ENCODE assay signal across 8 mouse cellular contexts in the genomic region with DNA sequence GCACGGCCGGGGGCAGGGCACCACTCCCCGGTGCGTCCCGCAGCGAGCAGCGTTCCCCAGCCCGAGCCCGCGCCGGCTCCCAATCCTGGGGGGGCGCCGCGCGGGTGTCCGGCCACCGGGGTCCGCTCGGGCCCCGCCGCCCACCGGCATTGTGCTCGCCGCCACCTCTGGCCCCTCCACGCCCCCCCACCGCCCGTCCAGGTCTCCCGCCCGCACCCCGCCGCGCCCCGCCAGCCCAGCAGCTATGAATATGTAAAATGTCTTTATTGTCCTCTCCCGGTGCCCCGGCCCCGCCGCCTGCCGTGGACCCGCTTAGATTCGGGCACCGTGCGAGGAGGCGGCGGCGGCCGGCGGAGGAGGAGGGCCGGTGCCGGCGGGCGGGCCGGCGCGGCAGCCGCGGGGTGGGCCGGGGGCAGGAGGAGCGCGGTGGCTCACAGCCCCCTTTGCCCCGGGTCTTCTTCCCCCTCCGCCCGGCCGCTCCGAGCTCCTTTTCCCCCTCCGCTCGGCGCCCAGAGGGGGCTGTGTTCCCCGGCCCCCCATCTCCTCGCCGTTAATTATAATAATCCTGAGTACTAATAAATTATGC. TPM values are rescaled to one million over a fixed set of nuclear protein-coding genes. Genes with fewer than 3 reads are reported as not detected.
A peak's percentile ranks its signal among the peaks of the same experiment; 100 is the strongest.
DNase-seq lines count a peak whose midpoint lies in the region; ATAC-seq and TF ChIP-seq lines count a peak whose summit lies in the region.

No protein-coding gene starts in this region.

- no peaks in the 10 kb centered on the region for H3K9me3 ChIP-seq in hindbrain, embryonic 14.5 days (ENCODE audit: control insufficient read depth, low read length)
- no peaks in the 10 kb centered on the region for H3K9me3 ChIP-seq in liver, embryonic 15.5 days (replicated peaks)
- H3K9me3 ChIP-seq in neural tube, embryonic 15.5 days (replicated peaks), result no peaks in the 10 kb centered on the region

- no peaks in the 10 kb centered on the region for H3K27me3 ChIP-seq in heart, adult 2 months (ENCODE audit: control insufficient read depth, insufficient read depth, low read length)
- H3K27me3 ChIP-seq in hindbrain, embryonic 14.5 days (ENCODE audit: control insufficient read depth, insufficient read depth, low read length), result no peaks in the 10 kb centered on the region
- H3K27me3 ChIP-seq in liver, embryonic 15.5 days, result no peaks in the 10 kb centered on the region
- H3K27me3 ChIP-seq in neural tube, embryonic 15.5 days (replicated peaks), result no peaks in the 10 kb centered on the region; the same call in 1 of the 2 replicates

- peak overlapping the region; percentile 91 for H3K27ac ChIP-seq in heart, adult 2 months
- H3K27ac ChIP-seq in bone marrow macrophage, adult 2 months (ENCODE audit: insufficient read depth, low read depth, low read length), result peak overlapping the region; percentile 42; the same call in 1 of the 2 replicates
- H3K27ac ChIP-seq in hindbrain, embryonic 14.5 days, result peak overlapping the region; percentile 94
- peak overlapping the region; percentile 92 for H3K27ac ChIP-seq in liver, embryonic 15.5 days (replicated peaks)
- H3K27ac ChIP-seq in neural tube, embryonic 15.5 days (replicated peaks), result peak overlapping the region; percentile 95

- peak overlapping the region; percentile 63 for H3K4me3 ChIP-seq in heart, adult 2 months
- H3K4me3 ChIP-seq in bone marrow macrophage, adult 2 months (ENCODE audit: insufficient read depth, low read length), result peak overlapping the region; percentile 91
- H3K4me3 ChIP-seq in hindbrain, embryonic 14.5 days (replicated peaks; ENCODE audit: low read length), result peak overlapping the region; percentile 87
- H3K4me3 ChIP-seq in liver, embryonic 15.5 days (replicated peaks), result peak overlapping the region; percentile 93
- peak overlapping the region; percentile 97 for H3K4me3 ChIP-seq in neural tube, embryonic 15.5 days (replicated peaks)

- H3K36me3 ChIP-seq in heart, adult 2 months (ENCODE audit: control insufficient read depth, insufficient read depth, low read length), result peaks cover 13% of the 10 kb centered on the region
- no peaks in the 10 kb centered on the region for H3K36me3 ChIP-seq in hindbrain, embryonic 14.5 days (replicated peaks; ENCODE audit: control insufficient read depth, insufficient read depth)
- no peaks in the 10 kb centered on the region for H3K36me3 ChIP-seq in liver, embryonic 15.5 days (replicated peaks)
- no peaks in the 10 kb centered on the region for H3K36me3 ChIP-seq in neural tube, embryonic 15.5 days

- ATAC-seq in hindbrain, embryonic 14.5 days (ENCODE audit: low FRiP score), result peak; percentile 56
- peak; percentile 45 for ATAC-seq in liver, embryonic 15.5 days (ENCODE audit: insufficient read depth)
- peak; percentile 50 for ATAC-seq in neural tube, embryonic 15.5 days (ENCODE audit: low FRiP score)
- no peak for ATAC-seq in inflammation-experienced regulatory T-cells, adult 6 months

- 1% methylated on average over 60 of the region's 70 CpGs for WGBS in heart, adult 2 months
- WGBS in hindbrain, embryonic 14.5 days, result 2% methylated on average over 42 of the region's 70 CpGs
- WGBS in liver, embryonic 15.5 days (ENCODE audit: insufficient replicate concordance), result under 1% methylated on average over 70 of the region's 70 CpGs
- 1% methylated on average over 54 of the region's 70 CpGs for WGBS in neural tube, embryonic 15.5 days

- intact Hi-C loops in heart, adult 2 months (cut with DNase I), result loop anchor here (2.0 to 10.0 kb wide), 5 partner anchors 151 to 540 kb away; partner anchors contain the start of genes Dcaf6, Mpc2 and Tada1
- intact Hi-C loops in heart, postnatal 25 days (cut with DNase I), result loop anchor here (2.0 to 10.0 kb wide), 4 partner anchors 151 to 541 kb away; partner anchors contain the start of genes Dcaf6 and Mpc2

- TF ChIP-seq POLR2A in heart, adult 2 months (IDR thresholded peaks at IDR 0.05; ENCODE audit: insufficient read depth, low read depth, low read length), result no peak
- TF ChIP-seq POLR2A in bone marrow macrophage, adult 2 months (IDR thresholded peaks at IDR 0.05; ENCODE audit: borderline replicate concordance, low read depth, low read length), result no peak

- no peak for DNase-seq in heart, adult 2 months
- no peak for DNase-seq in heart, postnatal 25 days (ENCODE audit: low spot score)
- DNase-seq in CD4-positive helper T cell, adult 2 months (ENCODE audit: low read depth, low spot score), result peak; percentile 45
- no peak for DNase-seq in hindbrain, embryonic 14.5 days (ENCODE audit: low spot score)

- no peak for TF ChIP-seq EP300 in heart, adult 2 months (IDR thresholded peaks at IDR 0.05; ENCODE audit: insufficient read depth, low read depth, low read length)

- no peaks in the 10 kb centered on the region for H3K79me2 ChIP-seq in heart, adult 2 months (replicated peaks; ENCODE audit: control insufficient read depth, insufficient read depth, low read length)

- no peak for TF ChIP-seq CTCF in heart, adult 2 months (IDR thresholded peaks at IDR 0.05)
- TF ChIP-seq CTCF in bone marrow macrophage, adult 2 months (IDR thresholded peaks at IDR 0.05; ENCODE audit: low read depth, low read length), result no peak

- peak overlapping the region; percentile 94 for H3K9ac ChIP-seq in heart, adult 2 months (ENCODE audit: low read depth, low read length)
- peak overlapping the region; percentile 98 for H3K9ac ChIP-seq in hindbrain, embryonic 14.5 days
- H3K9ac ChIP-seq in liver, embryonic 15.5 days, result peak overlapping the region; percentile 87
- peak overlapping the region; percentile 98 for H3K9ac ChIP-seq in neural tube, embryonic 15.5 days (replicated peaks)

- no peaks in the 10 kb centered on the region; the same call in 1 of the 2 replicates for H3K4me1 ChIP-seq in heart, adult 2 months (ENCODE audit: control insufficient read depth, insufficient read depth, low read length)
- H3K4me1 ChIP-seq in bone marrow macrophage, adult 2 months (ENCODE audit: control insufficient read depth, insufficient read depth, low read length), result peaks cover 13% of the 10 kb centered on the region
- peaks cover 13% of the 10 kb centered on the region for H3K4me1 ChIP-seq in hindbrain, embryonic 14.5 days (replicated peaks; ENCODE audit: control insufficient read depth, insufficient read depth, low read length)
- peaks cover 32% of the 10 kb centered on the region for H3K4me1 ChIP-seq in liver, embryonic 15.5 days (replicated peaks)
- peaks cover 26% of the 10 kb centered on the region for H3K4me1 ChIP-seq in neural tube, embryonic 15.5 days

- H3K4me2 ChIP-seq in hindbrain, embryonic 14.5 days (replicated peaks), result peak overlapping the region; percentile 91
- peak overlapping the region; percentile 93 for H3K4me2 ChIP-seq in liver, embryonic 15.5 days
- H3K4me2 ChIP-seq in neural tube, embryonic 15.5 days, result peak overlapping the region; percentile 86

RNA-seq across cellular contexts. Expression of gene Pou2f1, which starts 0.5 kb away (rescaled TPM):
- 10 to 100 TPM in 1 of 2 experiments, 1 to 10 TPM in 1; 8.2 to 11.4 TPM for total RNA-seq in heart, adult 2 months (2021)
- polyA plus RNA-seq in heart, adult 2 months (2012; rRNA removed), result 7.6 and 8.6 TPM in 2 replicates
- 10 to 100 TPM; 11.8 to 13.0 TPM for total RNA-seq in heart, postnatal 25 days (2021)
- 10.0 and 12.3 TPM in 2 replicates for polyA plus RNA-seq in bone marrow macrophage, adult 2 months (2012; ENCODE audit: insufficient read depth, insufficient read length, missing spikeins)
- 18.1 and 19.2 TPM in 2 replicates for polyA plus RNA-seq in hindbrain, embryonic 14.5 days (2014; fragmentation: Nextera tagmentation; extraction: Ambion mirVana)
- 3.0 and 5.0 TPM in 2 replicates for polyA plus RNA-seq in liver, embryonic 15.5 days (2015; fragmentation: Nextera tagmentation; extraction: Ambion mirVana)
- 14.7 and 15.3 TPM in 2 replicates for polyA plus RNA-seq in neural tube, embryonic 15.5 days (2015; fragmentation: Nextera tagmentation; extraction: Ambion mirVana)
- 10 to 100 TPM; 26.0 to 60.8 (median 47.6) TPM for polyA plus RNA-seq in inflammation-experienced regulatory T-cells, adult 6 months (2017; shearing (Covaris generic))

Comparison
In these comparisons a context has a peak if more than half of its experiments do, and no peak if none do; other contexts are left out.
1. H3K27ac ChIP-seq: peak in every context shown above with its lines; median percentile 95 in neural tube, embryonic 15.5 days; 94 in hindbrain, embryonic 14.5 days; 92 in liver, embryonic 15.5 days; 91 in heart, adult 2 months; 42 in bone marrow macrophage, adult 2 months.